ENCODE assay signal across 8 mouse cellular contexts in genomic region chr13:94172533-94173310, GRCm38 (mm10).
A peak's percentile ranks its signal among the peaks of the same experiment; 100 is the strongest.
DNase-seq lines count a peak whose midpoint lies in the region; ATAC-seq and TF ChIP-seq lines count a peak whose summit lies in the region.

No protein-coding gene starts in this region.

- H3K27ac ChIP-seq in kidney, embryonic 16.5 days (ENCODE audit: low read length) = peak overlapping the region; percentile 27; the same call in 1 of the 2 replicates
- H3K27ac ChIP-seq in MEL (ENCODE audit: control insufficient read depth, low read depth, low read length) = peak overlapping the region; percentile 93

- ATAC-seq in kidney, embryonic 16.5 days (ENCODE audit: low FRiP score, low TSS enrichment) = no peak; the same call in 1 of the 2 replicates
- no peak for ATAC-seq in erythroid progenitor cell, adult 5-6 weeks (replicated peaks; ENCODE audit: low FRiP score, poor library complexity, severe bottlenecking)

- no peak for TF ChIP-seq POLR2A in MEL (IDR thresholded peaks at IDR 0.05; ENCODE audit: control insufficient read depth in 1 of 2, insufficient read depth in 1 of 2, low read depth in 1 of 2, low read length in 2 of 2, poor library complexity in 1 of 2)

- TF ChIP-seq EP300 in MEL (IDR thresholded peaks at IDR 0.05; ENCODE audit: low read depth in 1 of 2, low read length in 2 of 2) = no peak

- no peaks in the 10 kb centered on the region for H3K27me3 ChIP-seq in kidney, embryonic 16.5 days (ENCODE audit: insufficient read depth, low read length)
- H3K27me3 ChIP-seq in MEL (ENCODE audit: control insufficient read depth in 1 of 2, insufficient read depth in 2 of 2, low read length in 2 of 2) = no peaks in the 10 kb centered on the region

- H3K79me2 ChIP-seq in MEL (ENCODE audit: control insufficient read depth, insufficient read depth, low read length, poor library complexity) = peaks cover 37% of the 10 kb centered on the region

- peaks cover 45% of the 10 kb centered on the region for H3K4me1 ChIP-seq in kidney, embryonic 16.5 days (ENCODE audit: insufficient read depth, low read length)
- peaks cover 17 to 28% of the 10 kb centered on the region in 2 experiments for H3K4me1 ChIP-seq in MEL (ENCODE audit: control insufficient read depth in 1 of 2, insufficient read depth in 2 of 2, low read length in 2 of 2)

- H3K9ac ChIP-seq in kidney, embryonic 16.5 days (replicated peaks; ENCODE audit: low read length) = no peak overlapping the region
- H3K9ac ChIP-seq in MEL (ENCODE audit: control insufficient read depth, low read depth, low read length, poor library complexity, severe bottlenecking) = peak overlapping the region; percentile 58

- 63% methylated on average over 15 of the region's 15 CpGs for WGBS in kidney, embryonic 16.5 days

- TF ChIP-seq RAD21 in MEL (IDR thresholded peaks at IDR 0.05; ENCODE audit: low read depth, low read length) = no peak

- H3K36me3 ChIP-seq in kidney, embryonic 16.5 days (ENCODE audit: insufficient read depth, low read length) = peaks cover 10% of the 10 kb centered on the region
- peaks cover 2 to 28% of the 10 kb centered on the region in 2 experiments for H3K36me3 ChIP-seq in MEL (ENCODE audit: control insufficient read depth in 1 of 2, insufficient read depth in 2 of 2, low read length in 2 of 2)

- peak overlapping the region; percentile 84; the same call in 1 of the 2 replicates for H3K4me2 ChIP-seq in kidney, embryonic 16.5 days (replicated peaks; ENCODE audit: low read depth, low read length)

- no peak overlapping the region for H3K4me3 ChIP-seq in kidney, embryonic 16.5 days (ENCODE audit: low read length)
- peak overlapping the region in 1 of 2 experiments; percentile 20; a peak in 1 of 4 replicates for H3K4me3 ChIP-seq in MEL (ENCODE audit: control insufficient read depth in 1 of 2, insufficient read depth in 1 of 2, low read depth in 2 of 2, low read length in 2 of 2)

- H3K9me3 ChIP-seq in kidney, embryonic 16.5 days (ENCODE audit: low read length) = no peaks in the 10 kb centered on the region
- no peaks in the 10 kb centered on the region for H3K9me3 ChIP-seq in MEL (replicated peaks; ENCODE audit: insufficient read depth, low read length)

- TF ChIP-seq CTCF in MEL (IDR thresholded peaks at IDR 0.05 in 2 of 3, conservative IDR thresholded peaks at IDR 0.05 in 1 of 3; ENCODE audit: control insufficient read depth in 1 of 3, insufficient read depth in 1 of 3, low read depth in 2 of 3, low read length in 3 of 3, poor library complexity in 1 of 3, severe bottlenecking in 1 of 3) = no peak

- peak; percentile 39 for DNase-seq in cerebellum, adult 9-10 months
- DNase-seq in cerebellum, postnatal 36 days = no peak
- DNase-seq in kidney, adult 9 months = no peak
- DNase-seq in MEL (ENCODE audit: low read depth, low spot score) = peak; percentile 48
- peak; percentile 19 to 27 for DNase-seq in kidney, postnatal 36 days
- DNase-seq in urinary bladder, postnatal 25 days (ENCODE audit: low spot score) = no peak

TF ChIP-seq in MEL, 35 proteins besides CTCF, POLR2A, EP300 and RAD21:
- TF ChIP-seq TBP (IDR thresholded peaks at IDR 0.05; ENCODE audit: low read depth, low read length) (no peak), MAFK (IDR thresholded peaks at IDR 0.05; ENCODE audit: borderline replicate concordance, low read depth, low read length) (no peak), MYB (IDR thresholded peaks at IDR 0.05; ENCODE audit: low read depth, low read length) (no peak), UBTF (IDR thresholded peaks at IDR 0.05; ENCODE audit: borderline replicate concordance, insufficient read depth, low read depth, low read length) (no peak), CHD2 (IDR thresholded peaks at IDR 0.05; ENCODE audit: low read length) (no peak), MAX (IDR thresholded peaks at IDR 0.05; ENCODE audit: low read length) (peak; percentile 26), ZNF384 (IDR thresholded peaks at IDR 0.05; ENCODE audit: low read depth, low read length) (no peak), MAZ (IDR thresholded peaks at IDR 0.05; ENCODE audit: low read depth, low read length) (no peak), ETS1 (IDR thresholded peaks at IDR 0.05; ENCODE audit: low read depth, low read length) (no peak; the same call in 1 of the 2 replicates), USF2 (IDR thresholded peaks at IDR 0.05; ENCODE audit: borderline replicate concordance in 1 of 2, insufficient read depth in 1 of 2, low read depth in 1 of 2, low read length in 2 of 2) (no peak), GATA1 (IDR thresholded peaks at IDR 0.05; ENCODE audit: low read depth, low read length) (no peak), TCF12 (IDR thresholded peaks at IDR 0.05; ENCODE audit: low read depth, low read length) (no peak), MXI1 (IDR thresholded peaks at IDR 0.05; ENCODE audit: low read depth, low read length) (0 out of 2 replicates have a peak, but pooled peaks have one; percentile 34), POLR2AphosphoS5 (IDR thresholded peaks at IDR 0.05; ENCODE audit: borderline replicate concordance, low read depth, low read length) (no peak), CHD1 (IDR thresholded peaks at IDR 0.05; ENCODE audit: low read depth, low read length) (no peak), TAL1 (IDR thresholded peaks at IDR 0.05; ENCODE audit: low read length) (no peak), NRF1 (IDR thresholded peaks at IDR 0.05; ENCODE audit: insufficient read depth, low read depth, low read length, poor library complexity, severe bottlenecking) (no peak), MEF2A (IDR thresholded peaks at IDR 0.05; ENCODE audit: extremely low read depth, insufficient replicate concordance, low read depth, low read length, poor library complexity, severe bottlenecking) (no peak), NELFE (IDR thresholded peaks at IDR 0.05; ENCODE audit: low read depth, low read length) (peak; percentile 15; the same call in 1 of the 2 replicates), RCOR1 (IDR thresholded peaks at IDR 0.05; ENCODE audit: low read depth, low read length) (no peak), ZKSCAN1 (IDR thresholded peaks at IDR 0.05; ENCODE audit: low read depth, low read length) (no peak), USF1 (IDR thresholded peaks at IDR 0.05; ENCODE audit: low read depth, low read length) (peak; percentile 29; the same call in 1 of the 2 replicates), ZMIZ1 (IDR thresholded peaks at IDR 0.05; ENCODE audit: low read depth, low read length) (no peak), ELF1 (IDR thresholded peaks at IDR 0.05; ENCODE audit: low read depth, low read length) (no peak), BHLHE40 (IDR thresholded peaks at IDR 0.05; ENCODE audit: borderline replicate concordance, low read depth, low read length) (no peak)

Comparison
In these comparisons a context has a peak if more than half of its experiments do, and no peak if none do; other contexts are left out.
1. DNase-seq: peak in cerebellum, adult 9-10 months (single experiment), MEL (single experiment) and kidney, postnatal 36 days (2 of 2); none in cerebellum, postnatal 36 days (0 of 2), kidney, adult 9 months (single experiment) and urinary bladder, postnatal 25 days (single experiment).